Mouse (Mus musculus): Measurements from ENCODE around the gene Olfr1440. TPM values are rescaled to one million over a fixed set of nuclear protein-coding genes. Genes with fewer than 3 reads are reported as not detected.

The Olfr1440 gene
- polyA plus RNA-seq (2014; fragmentation: Nextera tagmentation; extraction: Ambion mirVana) = not detected in 2 replicates

DNA sequence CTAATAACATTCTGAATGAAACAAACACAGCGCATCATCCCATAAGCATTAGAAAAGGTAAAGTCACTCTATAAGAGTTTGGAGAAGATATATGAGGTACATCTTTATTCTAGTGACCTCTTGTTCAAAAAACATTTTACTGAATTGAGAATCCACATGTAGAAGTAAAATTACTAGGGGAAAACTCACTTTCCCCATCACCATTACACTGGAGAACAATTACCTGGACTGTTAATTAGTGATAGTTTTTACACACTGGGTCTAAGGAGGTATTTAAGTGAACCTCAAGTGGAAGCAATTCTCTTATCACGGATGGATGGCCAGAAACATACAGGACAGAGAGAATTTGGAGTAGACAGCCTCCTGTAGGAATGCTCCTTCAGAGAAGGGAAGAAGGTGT, at the start of gene Olfr1440:
Gene Olfr1440 (plus strand): TSS at position 301 of the 400 bp plus-strand sequence.
- WGBS = 80% methylated on average over 2 of the region's 2 CpGs
- no peak for DNase-seq (ENCODE audit: low spot score)

DNA sequence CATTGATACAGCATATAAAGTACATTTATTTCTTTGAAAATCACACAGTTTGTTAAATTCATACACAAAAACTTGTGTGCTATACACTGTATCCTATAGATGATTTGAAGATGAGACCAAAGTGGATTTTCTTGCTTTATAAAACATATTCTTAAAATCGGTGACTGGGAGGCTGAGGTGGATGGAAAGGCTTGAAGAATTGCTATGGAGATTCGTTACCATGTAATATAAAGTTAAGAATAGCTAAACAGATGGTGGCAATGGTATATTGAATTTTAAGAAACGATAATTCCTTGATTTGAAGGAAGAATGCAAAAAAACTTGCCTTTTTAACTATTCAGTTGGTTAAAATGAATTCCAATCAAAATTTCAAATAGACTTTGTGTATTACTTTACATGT, 14.1 kb upstream of the Olfr1440 start:
- WGBS = 78% methylated on average over 3 of the region's 3 CpGs
- Histone ChIP-seq H3K27me3 (ENCODE audit: control insufficient read depth, insufficient read depth, low read length) (no peaks in the 10 kb centered on the region), H3K27ac (replicated peaks; ENCODE audit: low read depth, low read length) (no peak overlapping the region), H3K4me3 (ENCODE audit: low read depth, low read length) (no peak overlapping the region), H3K4me2 (ENCODE audit: low read depth, severe bottlenecking) (no peak overlapping the region), H3K9me3 (ENCODE audit: control insufficient read depth, low read length) (no peaks in the 10 kb centered on the region), H3K9ac (ENCODE audit: low read length) (no peak overlapping the region), H3K4me1 (ENCODE audit: control insufficient read depth, insufficient read depth, low read length) (no peaks in the 10 kb centered on the region), H3K36me3 (ENCODE audit: control insufficient read depth, insufficient read depth, low read length) (no peaks in the 10 kb centered on the region)
- no peak for DNase-seq (ENCODE audit: low spot score)
- ATAC-seq (ENCODE audit: insufficient number of reproducible peaks, low FRiP score, low TSS enrichment, low read depth) = no peak

More for the DNA sequence above, at the start of gene Olfr1440:
- no peak within 1 kb of the TSS for H3K27ac ChIP-seq (replicated peaks; ENCODE audit: low read depth, low read length)
- H3K4me1 ChIP-seq (ENCODE audit: control insufficient read depth, insufficient read depth, low read length) = no peaks in the 10 kb centered on the region
- no peak within 1 kb of the TSS for H3K9ac ChIP-seq (ENCODE audit: low read length)
- no peak within 1 kb of the TSS for H3K4me3 ChIP-seq (ENCODE audit: low read depth, low read length)
- no peaks in the 10 kb centered on the region for H3K36me3 ChIP-seq (ENCODE audit: control insufficient read depth, insufficient read depth, low read length)
- ATAC-seq (ENCODE audit: insufficient number of reproducible peaks, low FRiP score, low TSS enrichment, low read depth) = no peak
- no peak within 1 kb of the TSS for H3K4me2 ChIP-seq (ENCODE audit: low read depth, severe bottlenecking)
- no peaks in the 10 kb centered on the region for H3K9me3 ChIP-seq (ENCODE audit: control insufficient read depth, low read length)
- no peaks in the 10 kb centered on the region for H3K27me3 ChIP-seq (ENCODE audit: control insufficient read depth, insufficient read depth, low read length)

DNA sequence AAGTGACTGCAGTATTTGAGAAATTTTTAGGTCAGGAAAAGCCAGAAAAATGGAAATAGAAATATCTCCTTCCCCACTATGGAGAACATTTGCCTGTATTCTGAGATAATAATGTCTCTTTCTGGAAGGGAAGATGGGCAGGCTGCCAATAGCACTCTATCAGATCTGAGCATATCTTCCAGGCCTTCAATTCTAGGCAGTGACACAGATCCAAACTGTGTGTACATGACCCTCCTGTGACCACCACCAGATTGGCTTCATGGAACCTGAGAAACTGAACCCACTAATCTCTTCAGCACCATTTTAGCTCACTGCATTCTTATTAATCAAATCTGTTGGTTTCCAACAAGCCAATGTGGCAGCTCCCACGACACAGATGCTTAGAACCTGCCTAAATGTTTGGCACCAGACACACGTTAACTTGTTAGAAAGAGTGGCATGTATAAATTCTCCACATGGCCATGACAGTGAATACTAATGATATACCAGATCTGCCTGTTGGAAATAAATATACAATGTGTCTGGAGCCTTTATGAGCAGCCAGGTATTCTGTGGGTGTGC, 12.5 kb upstream of the Olfr1440 start:
- H3K27me3 ChIP-seq (ENCODE audit: control insufficient read depth, insufficient read depth, low read length) = no peaks in the 10 kb centered on the region
- no peak overlapping the region for H3K4me3 ChIP-seq (ENCODE audit: low read depth, low read length)
- H3K4me1 ChIP-seq (ENCODE audit: control insufficient read depth, insufficient read depth, low read length) = no peaks in the 10 kb centered on the region
- 84% methylated on average over 2 of the region's 2 CpGs for WGBS
- no peak overlapping the region for H3K9ac ChIP-seq (ENCODE audit: low read length)
- H3K9me3 ChIP-seq (ENCODE audit: control insufficient read depth, low read length) = no peaks in the 10 kb centered on the region
- DNase-seq (ENCODE audit: low spot score) (no peak), ATAC-seq (ENCODE audit: insufficient number of reproducible peaks, low FRiP score, low TSS enrichment, low read depth) (no peak)
- no peak overlapping the region for H3K27ac ChIP-seq (replicated peaks; ENCODE audit: low read depth, low read length)
- H3K4me2 ChIP-seq (ENCODE audit: low read depth, severe bottlenecking) = no peak overlapping the region
- H3K36me3 ChIP-seq (ENCODE audit: control insufficient read depth, insufficient read depth, low read length) = no peaks in the 10 kb centered on the region

DNA sequence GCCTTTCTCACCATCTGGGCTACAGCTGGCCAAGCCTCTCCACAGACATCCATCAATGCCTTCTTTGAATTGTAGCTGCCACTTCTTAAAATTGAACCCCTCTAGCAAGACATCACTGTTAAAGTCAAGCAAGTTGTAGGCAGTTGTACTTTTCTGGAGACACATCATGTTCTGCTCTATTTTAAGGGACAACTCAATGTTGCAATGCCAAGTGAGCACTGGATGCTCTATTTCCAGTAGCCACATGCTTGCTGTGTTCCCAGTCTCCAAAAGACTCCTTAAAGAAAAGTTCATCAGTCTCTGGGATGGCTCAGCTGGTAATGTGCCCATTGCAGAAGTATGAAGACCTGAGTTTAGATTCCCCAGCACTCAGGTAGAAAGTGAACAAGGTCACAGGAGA, 26.7 kb downstream of the Olfr1440 start:
- H3K27ac ChIP-seq (replicated peaks; ENCODE audit: low read depth, low read length) = no peak overlapping the region
- ATAC-seq (ENCODE audit: insufficient number of reproducible peaks, low FRiP score, low TSS enrichment, low read depth) = no peak

DNA sequence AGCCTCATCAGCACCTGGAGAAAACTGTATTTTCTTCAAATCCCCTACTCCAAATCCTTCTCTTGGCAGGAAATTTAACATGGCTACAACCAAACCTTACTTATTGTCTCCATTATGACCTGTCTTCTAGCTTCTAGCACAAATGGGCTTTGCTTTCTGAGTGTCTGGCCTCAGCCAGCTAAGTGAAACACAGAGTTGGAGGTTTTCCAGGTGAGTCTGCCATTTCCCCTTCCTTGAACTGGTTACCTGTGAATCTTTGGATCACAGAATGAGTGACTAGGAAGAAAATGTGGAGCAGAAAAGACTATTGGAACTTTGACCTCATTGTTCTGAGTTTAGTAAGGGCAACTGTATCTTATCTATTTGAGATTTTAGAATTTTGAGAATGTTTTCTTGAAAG, 30.3 kb downstream of the Olfr1440 start, which contains the start of gene Olfr1441:
Gene Olfr1441 (plus strand): TSS at position 73 of the 400 bp plus-strand sequence.
- no peak within 1 kb of the TSS for H3K27ac ChIP-seq (replicated peaks; ENCODE audit: low read depth, low read length)
- no peaks in the 10 kb centered on the region for H3K27me3 ChIP-seq (ENCODE audit: control insufficient read depth, insufficient read depth, low read length)
- no peak within 1 kb of the TSS for H3K9ac ChIP-seq (ENCODE audit: low read length)
- H3K9me3 ChIP-seq (ENCODE audit: control insufficient read depth, low read length) = no peaks in the 10 kb centered on the region
- no peak within 1 kb of the TSS for H3K4me2 ChIP-seq (ENCODE audit: low read depth, severe bottlenecking)
- H3K4me3 ChIP-seq (ENCODE audit: low read depth, low read length) = no peak within 1 kb of the TSS
- DNase-seq (ENCODE audit: low spot score) = no peak
- no peak for ATAC-seq (ENCODE audit: insufficient number of reproducible peaks, low FRiP score, low TSS enrichment, low read depth)
- H3K36me3 ChIP-seq (ENCODE audit: control insufficient read depth, insufficient read depth, low read length) = no peaks in the 10 kb centered on the region
- no peaks in the 10 kb centered on the region for H3K4me1 ChIP-seq (ENCODE audit: control insufficient read depth, insufficient read depth, low read length)

More for the DNA sequence above, 26.7 kb downstream of the Olfr1440 start:
- no peak overlapping the region for H3K4me3 ChIP-seq (ENCODE audit: low read depth, low read length)
- no peak overlapping the region for H3K9ac ChIP-seq (ENCODE audit: low read length)
- no peak overlapping the region for H3K4me2 ChIP-seq (ENCODE audit: low read depth, severe bottlenecking)
- no peaks in the 10 kb centered on the region for H3K36me3 ChIP-seq (ENCODE audit: control insufficient read depth, insufficient read depth, low read length)
- no peak for DNase-seq (ENCODE audit: low spot score)
- H3K27me3 ChIP-seq (ENCODE audit: control insufficient read depth, insufficient read depth, low read length) = no peaks in the 10 kb centered on the region
- H3K4me1 ChIP-seq (ENCODE audit: control insufficient read depth, insufficient read depth, low read length) = no peaks in the 10 kb centered on the region
- no peaks in the 10 kb centered on the region for H3K9me3 ChIP-seq (ENCODE audit: control insufficient read depth, low read length)

DNA sequence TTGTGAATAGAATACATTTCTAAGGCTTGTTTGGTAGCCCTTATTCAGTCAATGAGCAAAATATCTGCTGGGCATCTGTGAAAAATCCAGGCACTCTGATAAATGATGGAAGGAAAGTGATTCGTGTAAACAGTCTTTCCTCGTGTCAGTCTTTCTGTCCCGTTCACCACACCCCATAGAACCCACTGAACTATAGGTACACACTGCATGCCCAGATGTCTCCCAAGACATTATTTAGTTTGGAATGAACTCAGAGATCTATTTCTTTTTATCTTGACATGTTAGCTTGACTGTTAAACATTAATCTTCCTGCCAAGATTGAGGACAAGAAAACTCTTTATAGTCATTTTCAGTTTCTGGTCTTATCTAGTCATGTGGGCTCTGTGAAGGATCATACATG, 31.2 kb downstream of the Olfr1440 start:
- no peak for ATAC-seq (ENCODE audit: insufficient number of reproducible peaks, low FRiP score, low TSS enrichment, low read depth)
- WGBS = 89% methylated on average over 3 of the region's 3 CpGs
- Histone ChIP-seq H3K9me3 (ENCODE audit: control insufficient read depth, low read length) (no peaks in the 10 kb centered on the region), H3K4me3 (ENCODE audit: low read depth, low read length) (no peak overlapping the region), H3K9ac (ENCODE audit: low read length) (no peak overlapping the region), H3K4me1 (ENCODE audit: control insufficient read depth, insufficient read depth, low read length) (no peaks in the 10 kb centered on the region), H3K27me3 (ENCODE audit: control insufficient read depth, insufficient read depth, low read length) (no peaks in the 10 kb centered on the region), H3K36me3 (ENCODE audit: control insufficient read depth, insufficient read depth, low read length) (no peaks in the 10 kb centered on the region), H3K27ac (replicated peaks; ENCODE audit: low read depth, low read length) (no peak overlapping the region), H3K4me2 (ENCODE audit: low read depth, severe bottlenecking) (no peak overlapping the region)
- no peak for DNase-seq (ENCODE audit: low spot score)

DNA sequence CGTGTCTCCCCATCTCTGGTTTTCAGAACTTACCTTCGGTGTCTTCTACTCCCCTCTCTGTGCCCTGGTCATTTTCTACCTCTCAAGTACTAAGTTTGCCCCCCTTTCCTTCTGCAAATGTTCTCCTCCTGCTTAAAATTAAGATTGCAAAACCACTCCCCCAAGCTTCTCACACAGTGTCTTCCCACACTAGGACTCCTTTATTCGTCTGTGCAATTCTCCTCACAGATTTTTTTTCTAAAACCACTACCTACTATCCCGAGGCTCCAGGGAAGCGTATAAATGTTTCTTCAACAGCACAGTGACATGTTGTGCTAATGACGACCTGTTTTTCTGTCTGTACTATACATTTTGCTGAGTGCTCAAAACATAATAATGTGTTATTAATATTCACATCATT, 33.5 kb downstream of the Olfr1440 start:
- DNase-seq (ENCODE audit: low spot score) = no peak
- 80% methylated on average over 6 of the region's 6 CpGs for WGBS
- Histone ChIP-seq H3K4me3 (ENCODE audit: low read depth, low read length) (no peak overlapping the region), H3K4me1 (ENCODE audit: control insufficient read depth, insufficient read depth, low read length) (no peaks in the 10 kb centered on the region), H3K27ac (replicated peaks; ENCODE audit: low read depth, low read length) (no peak overlapping the region), H3K36me3 (ENCODE audit: control insufficient read depth, insufficient read depth, low read length) (no peaks in the 10 kb centered on the region), H3K9ac (ENCODE audit: low read length) (no peak overlapping the region), H3K9me3 (ENCODE audit: control insufficient read depth, low read length) (no peaks in the 10 kb centered on the region), H3K4me2 (ENCODE audit: low read depth, severe bottlenecking) (no peak overlapping the region), H3K27me3 (ENCODE audit: control insufficient read depth, insufficient read depth, low read length) (no peaks in the 10 kb centered on the region)
- ATAC-seq (ENCODE audit: insufficient number of reproducible peaks, low FRiP score, low TSS enrichment, low read depth) = no peak

DNA sequence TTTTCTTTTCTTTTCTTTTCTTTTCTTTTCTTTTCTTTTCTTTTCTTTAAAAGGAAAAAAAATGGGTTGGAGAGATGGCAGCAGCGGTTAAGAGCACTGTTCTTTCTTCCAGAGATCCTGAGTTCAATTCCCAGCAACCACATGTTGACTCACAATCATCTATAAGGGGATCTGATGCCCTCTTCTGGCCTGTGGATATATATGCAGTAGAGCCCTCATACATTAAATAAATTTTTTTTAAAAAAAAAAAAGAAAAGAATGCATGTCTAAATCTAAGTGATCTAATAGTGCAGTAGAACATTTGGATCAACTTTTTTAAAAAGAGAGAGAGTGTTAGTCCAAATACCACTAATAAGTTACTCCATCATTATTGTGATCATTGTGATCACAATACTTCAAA, 34.6 kb downstream of the Olfr1440 start:
- ATAC-seq (ENCODE audit: insufficient number of reproducible peaks, low FRiP score, low TSS enrichment, low read depth) = no peak

DNA sequence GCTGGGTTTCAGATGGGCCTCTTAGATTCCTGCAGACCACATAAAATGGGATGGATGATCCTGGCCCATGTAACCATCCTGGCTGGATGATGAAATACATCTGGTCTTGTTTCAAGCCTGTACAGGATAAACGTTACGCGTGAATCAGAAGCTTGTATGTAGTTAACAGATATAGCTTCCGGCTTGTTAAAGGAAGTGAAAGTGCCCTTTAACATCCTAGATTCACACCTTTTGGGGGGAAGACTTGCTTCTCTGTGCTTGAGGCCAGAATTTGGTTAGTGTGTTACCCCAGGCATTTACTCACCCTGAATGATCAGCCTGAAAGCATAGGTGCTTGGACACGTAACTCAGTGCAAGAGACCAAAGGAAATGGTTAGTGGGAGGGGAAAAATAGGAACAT, 40.0 kb downstream of the Olfr1440 start:
- WGBS = 86% methylated on average over 5 of the region's 5 CpGs
- H3K27ac ChIP-seq (replicated peaks; ENCODE audit: low read depth, low read length) = no peak overlapping the region
- DNase-seq (ENCODE audit: low spot score) (no peak), ATAC-seq (ENCODE audit: insufficient number of reproducible peaks, low FRiP score, low TSS enrichment, low read depth) (no peak)
- no peaks in the 10 kb centered on the region for H3K4me1 ChIP-seq (ENCODE audit: control insufficient read depth, insufficient read depth, low read length)
- H3K9ac ChIP-seq (ENCODE audit: low read length) = no peak overlapping the region
- no peak overlapping the region for H3K4me2 ChIP-seq (ENCODE audit: low read depth, severe bottlenecking)
- no peaks in the 10 kb centered on the region for H3K9me3 ChIP-seq (ENCODE audit: control insufficient read depth, low read length)
- H3K36me3 ChIP-seq (ENCODE audit: control insufficient read depth, insufficient read depth, low read length) = no peaks in the 10 kb centered on the region
- H3K27me3 ChIP-seq (ENCODE audit: control insufficient read depth, insufficient read depth, low read length) = no peaks in the 10 kb centered on the region
- H3K4me3 ChIP-seq (ENCODE audit: low read depth, low read length) = no peak overlapping the region

More for the DNA sequence above, 34.6 kb downstream of the Olfr1440 start:
- Histone ChIP-seq H3K36me3 (ENCODE audit: control insufficient read depth, insufficient read depth, low read length) (no peaks in the 10 kb centered on the region), H3K4me2 (ENCODE audit: low read depth, severe bottlenecking) (no peak overlapping the region), H3K27me3 (ENCODE audit: control insufficient read depth, insufficient read depth, low read length) (no peaks in the 10 kb centered on the region), H3K9me3 (ENCODE audit: control insufficient read depth, low read length) (no peaks in the 10 kb centered on the region), H3K9ac (ENCODE audit: low read length) (no peak overlapping the region), H3K27ac (replicated peaks; ENCODE audit: low read depth, low read length) (no peak overlapping the region), H3K4me3 (ENCODE audit: low read depth, low read length) (no peak overlapping the region), H3K4me1 (ENCODE audit: control insufficient read depth, insufficient read depth, low read length) (no peaks in the 10 kb centered on the region)
- DNase-seq (ENCODE audit: low spot score) = no peak
- 83% methylated on average over 1 of the region's 1 CpGs for WGBS
